Mouse (Mus musculus): Measurements from ENCODE around the gene Stox2.

The Stox2 gene

GRCm38 (mm10) chr8:47409061-47409460 is 37.1 kb downstream of the Stox2 start:
- peak; percentile 21 for DNase-seq (ENCODE audit: low spot score)

GRCm38 (mm10) chr8:47404852-47405251 is 41.3 kb downstream of the Stox2 start:
- DNase-seq (ENCODE audit: low spot score) = no peak

GRCm38 (mm10) chr8:47392927-47393326 is 53.2 kb downstream of the Stox2 start:
- DNase-seq (ENCODE audit: low spot score) = no peak

- DNase-seq (ENCODE audit: low spot score) = no peak
Measured at GRCm38 (mm10) chr8:47392290-47392689, 53.9 kb downstream of the Stox2 start.

- no peak for DNase-seq (ENCODE audit: low spot score)
Measured at GRCm38 (mm10) chr8:47391844-47392243, 54.3 kb downstream of the Stox2 start.

- DNase-seq (ENCODE audit: low spot score) = no peak
Measured at GRCm38 (mm10) chr8:47389430-47389829, 56.7 kb downstream of the Stox2 start.

- no peak for DNase-seq (ENCODE audit: low spot score)
Measured at GRCm38 (mm10) chr8:47388171-47388570, 58.0 kb downstream of the Stox2 start.

GRCm38 (mm10) chr8:47385810-47386209 is 60.4 kb downstream of the Stox2 start:
- DNase-seq (ENCODE audit: low spot score) = no peak

GRCm38 (mm10) chr8:47384151-47384550 is 62.0 kb downstream of the Stox2 start:
- DNase-seq (ENCODE audit: low spot score) = no peak

- DNase-seq (ENCODE audit: low spot score) = no peak
Measured at GRCm38 (mm10) chr8:47383632-47384031, 62.5 kb downstream of the Stox2 start.

- DNase-seq (ENCODE audit: low spot score) = peak; percentile 39
Measured at GRCm38 (mm10) chr8:47381216-47381615, 64.9 kb downstream of the Stox2 start.

GRCm38 (mm10) chr8:47380725-47381124 is 65.4 kb downstream of the Stox2 start:
- peak; percentile 20 for DNase-seq (ENCODE audit: low spot score)

GRCm38 (mm10) chr8:47380075-47380474 is 66.1 kb downstream of the Stox2 start:
- peak; percentile 20 for DNase-seq (ENCODE audit: low spot score)

GRCm38 (mm10) chr8:47376651-47377050 is 69.5 kb downstream of the Stox2 start:
- no peak for DNase-seq (ENCODE audit: low spot score)

GRCm38 (mm10) chr8:47373757-47374156 is 72.4 kb downstream of the Stox2 start:
- DNase-seq (ENCODE audit: low spot score) = no peak

GRCm38 (mm10) chr8:47371539-47371938 is 74.6 kb downstream of the Stox2 start:
- no peak for DNase-seq (ENCODE audit: low spot score)

- DNase-seq (ENCODE audit: low spot score) = no peak
Measured at GRCm38 (mm10) chr8:47371081-47371480, 75.1 kb downstream of the Stox2 start.

GRCm38 (mm10) chr8:47370421-47371080 is 75.6 kb downstream of the Stox2 start:
- DNase-seq (ENCODE audit: low spot score) = peak; percentile 70

- DNase-seq (ENCODE audit: low spot score) = no peak
Measured at GRCm38 (mm10) chr8:47369949-47370348, 76.2 kb downstream of the Stox2 start.

GRCm38 (mm10) chr8:47369044-47369769 is 77.0 kb downstream of the Stox2 start:
- DNase-seq (ENCODE audit: low spot score) = no peak

GRCm38 (mm10) chr8:47367029-47367428 is 79.1 kb downstream of the Stox2 start:
- no peak for DNase-seq (ENCODE audit: low spot score)

GRCm38 (mm10) chr8:47363271-47363670 is 82.9 kb downstream of the Stox2 start:
- no peak for DNase-seq (ENCODE audit: low spot score)

- DNase-seq (ENCODE audit: low spot score) = no peak
Measured at GRCm38 (mm10) chr8:47355340-47355906, 90.7 kb downstream of the Stox2 start.

All from testis, postnatal 14 days (tissue).